Mouse (Mus musculus) gastrocnemius, postnatal 4 days (tissue): Measurements from ENCODE around the gene Hoxa13. TPM values are rescaled to one million over a fixed set of nuclear protein-coding genes. Genes with fewer than 3 reads are reported as not detected.

ENCODE experiments used
- DNase-seq, 2 experiments: peaks; one replicate each; pipeline ENCODE4 v3.0.0; 2021 to 2022; ENCODE audit warnings: low spot score in 2 of 2, mixed read lengths in 2 of 2
- total RNA-seq, 2 experiments: library from RNA; stranded (reverse); gene quantifications; 2 replicates each; pipeline ENCODE4 v1.2.3; 2021

The Hoxa13 gene
- total RNA-seq, 2 experiments from 2014 or later, result 1.1 to 1.3 TPM

GRCm38 (mm10) chr6:52237346-52238154 is 23.1 kb downstream of the Hoxa13 start:
- no peak for DNase-seq

GRCm38 (mm10) chr6:52236806-52237205 is 23.9 kb downstream of the Hoxa13 start:
- no peak for DNase-seq

GRCm38 (mm10) chr6:52235866-52236265 is 24.8 kb downstream of the Hoxa13 start:
- DNase-seq, result no peak

GRCm38 (mm10) chr6:52235267-52235666 is 25.4 kb downstream of the Hoxa13 start:
- no peak for DNase-seq

- DNase-seq, result peak; percentile 58 to 74
These were observed 26.1 kb downstream of the Hoxa13 start for GRCm38 (mm10) chr6:52234428-52235140.

GRCm38 (mm10) chr6:52233546-52234427 is 26.9 kb downstream of the Hoxa13 start:
- peak; percentile 44 to 88 for DNase-seq

- no peak for DNase-seq
These were observed 27.6 kb downstream of the Hoxa13 start for GRCm38 (mm10) chr6:52232984-52233545.

- DNase-seq, result peak in 1 of 2 experiments; percentile 56
These were observed 28.1 kb downstream of the Hoxa13 start for GRCm38 (mm10) chr6:52232568-52232965.

- no peak for DNase-seq
These were observed 28.7 kb downstream of the Hoxa13 start for GRCm38 (mm10) chr6:52231885-52232567.

GRCm38 (mm10) chr6:52230516-52231165 is 30.0 kb downstream of the Hoxa13 start, which contains the start of gene Hoxa9:
Hoxa9 (minus strand) TSS chr6:52231089.
- DNase-seq, result peak in 1 of 2 experiments; percentile 62

GRCm38 (mm10) chr6:52229558-52230416 is 30.9 kb downstream of the Hoxa13 start:
- peak in 1 of 2 experiments; percentile 55 for DNase-seq

GRCm38 (mm10) chr6:52228475-52229465 is 31.9 kb downstream of the Hoxa13 start:
- peak in 1 of 2 experiments; percentile 64 for DNase-seq

- no peak for DNase-seq
These were observed 33.0 kb downstream of the Hoxa13 start for GRCm38 (mm10) chr6:52227470-52228222.

- DNase-seq, result no peak
These were observed 34.0 kb downstream of the Hoxa13 start for GRCm38 (mm10) chr6:52226569-52227257.

- peak; percentile 79 to 89 for DNase-seq
These were observed 34.8 kb downstream of the Hoxa13 start for GRCm38 (mm10) chr6:52225612-52226568.
